Mouse (Mus musculus) intestine, embryonic 15.5 days (tissue): ENCODE results near the gene Cpb1. TPM values are rescaled to one million over a fixed set of nuclear protein-coding genes. Genes with fewer than 3 reads are reported as not detected.

Experiments
- ATAC-seq: fragments of 200-750 bp; cut with Nextera tagmentation; 2 replicates; pipeline ENCODE4 v1.8.0; 2017; ENCODE audit warnings: moderate TSS enrichment, moderate library complexity
- H3K27ac ChIP-seq: fragments of 300-500 bp; sonication (generic); 2 replicates; pipeline ENCODE4 v1.5.1; 2015; ENCODE audit warnings: mild to moderate bottlenecking, inconsistent platforms
- H3K27me3 ChIP-seq: fragments of 300-500 bp; sonication (generic); replicated peaks from 2 replicates; pipeline ENCODE4 v1.6.1; 2015; ENCODE audit warnings: inconsistent platforms
- H3K36me3 ChIP-seq: fragments of 300-500 bp; sonication (generic); 2 replicates; pipeline ENCODE4 v1.6.1; 2015; ENCODE audit warnings: inconsistent platforms
- H3K4me1 ChIP-seq: fragments of 300-500 bp; sonication (generic); replicated peaks from 2 replicates; pipeline ENCODE4 v1.6.1; 2015; ENCODE audit warnings: inconsistent platforms
- H3K4me2 ChIP-seq: fragments of 300-500 bp; sonication (generic); replicated peaks from 2 replicates; pipeline ENCODE4 v1.6.1; 2015; ENCODE audit warnings: mild to moderate bottlenecking, inconsistent platforms
- H3K4me3 ChIP-seq: fragments of 300-500 bp; sonication (generic); replicated peaks from 2 replicates; pipeline ENCODE4 v1.5.1; 2015; ENCODE audit warnings: inconsistent platforms
- H3K9ac ChIP-seq: fragments of 300-500 bp; sonication (generic); 2 replicates; pipeline ENCODE4 v1.6.1; 2015; ENCODE audit warnings: inconsistent platforms
- H3K9me3 ChIP-seq: fragments of 300-500 bp; sonication (generic); 2 replicates; pipeline ENCODE4 v1.6.1; 2016; ENCODE audit warnings: inconsistent platforms
- WGBS: fragments of 180-500 bp; shearing (Covaris S2); methylation state at CpG from one replicate; pipeline ENCODE4 v1.1.7; 2015; 5-methylcytosine and 5-hydroxymethylcytosine counted together
- polyA plus RNA-seq: library from polyadenylated mRNA; unstranded; fragments of >200 nt; fragmentation: Nextera tagmentation; extraction: Ambion mirVana; gene quantifications from 2 replicates; pipeline ENCODE4 v1.2.1, GENCODE M21; 2015

The Cpb1 gene
- 27.1 and 91.9 TPM in 2 replicates for polyA plus RNA-seq

DNA sequence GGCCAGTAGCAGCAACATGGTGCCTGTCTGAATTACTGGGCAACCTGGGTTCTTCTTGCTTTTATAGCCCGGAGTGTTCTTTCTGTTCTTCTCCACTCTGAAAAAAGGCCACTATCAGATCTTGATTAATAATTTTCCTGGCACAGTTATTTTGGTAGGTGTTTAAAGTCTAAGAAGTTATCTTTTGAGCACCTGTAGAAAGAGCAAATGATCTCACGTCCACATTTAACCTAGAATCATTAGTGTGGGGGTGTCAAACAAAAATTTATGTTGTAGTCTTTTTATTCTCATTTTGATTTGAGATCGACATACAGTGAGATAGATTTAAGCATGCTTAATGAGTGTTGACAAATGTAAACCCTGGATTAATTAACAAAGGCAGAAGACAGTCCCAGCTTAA is at the start of gene Cpb1:
Gene Cpb1, minus strand, starts transcription at position 101 of the 400 bp plus-strand sequence.
- ATAC-seq = no peak
- Histone ChIP-seq H3K4me2 (no peak within 1 kb of the TSS), H3K27me3 (no peaks in the 10 kb centered on the region), H3K36me3 (no peaks in the 10 kb centered on the region), H3K9ac (no peak within 1 kb of the TSS), H3K4me1 (no peaks in the 10 kb centered on the region), H3K9me3 (no peaks in the 10 kb centered on the region), H3K27ac (no peak within 1 kb of the TSS), H3K4me3 (no peak within 1 kb of the TSS)
- 88% methylated on average over 3 of the region's 3 CpGs for WGBS

DNA sequence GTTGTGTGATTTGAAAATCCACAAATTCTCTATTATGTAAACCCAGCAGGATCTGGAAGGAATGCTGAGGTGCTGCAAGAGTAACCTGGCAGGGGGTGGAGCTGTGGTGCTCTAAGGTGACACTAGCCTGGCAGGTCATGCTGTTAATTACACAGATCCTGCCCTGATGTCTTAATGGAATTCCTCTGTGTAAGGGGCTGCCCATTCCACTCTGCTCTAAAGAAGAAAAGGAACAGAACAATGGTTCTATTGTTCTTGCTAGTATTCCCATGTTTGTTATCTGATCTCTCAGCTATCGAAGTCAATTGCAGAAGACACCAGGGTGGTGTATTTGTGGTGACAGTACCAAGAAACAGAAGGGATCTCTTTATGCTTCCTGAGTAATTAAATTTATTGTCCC is 41.7 kb upstream of the Cpb1 start:
- Histone ChIP-seq H3K4me3 (no peak overlapping the region), H3K4me1 (no peaks in the 10 kb centered on the region), H3K4me2 (no peak overlapping the region), H3K36me3 (no peaks in the 10 kb centered on the region), H3K27me3 (no peaks in the 10 kb centered on the region), H3K27ac (no peak overlapping the region), H3K9me3 (no peaks in the 10 kb centered on the region), H3K9ac (no peak overlapping the region)
- WGBS = 32% methylated on average over 1 of the region's 1 CpGs
- no peak for ATAC-seq

DNA sequence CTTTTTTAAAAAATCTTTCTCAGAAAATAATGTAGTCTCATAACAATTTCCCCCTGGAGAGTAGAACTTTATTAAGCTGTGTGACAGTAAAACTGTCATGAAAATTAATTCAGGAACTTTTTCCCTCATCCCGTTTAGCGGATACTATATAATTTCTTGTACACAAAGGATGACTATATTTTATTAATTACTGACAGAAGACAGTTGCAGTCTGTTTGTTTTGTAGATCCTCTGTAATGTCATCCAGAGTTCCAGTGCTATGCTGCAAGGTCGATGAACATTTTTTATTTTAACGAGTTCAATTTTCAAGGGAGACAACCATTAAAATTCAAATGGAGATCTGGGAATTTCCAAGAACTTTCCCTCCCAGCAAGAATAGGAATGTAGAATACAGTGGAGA is 33.6 kb upstream of the Cpb1 start:
- Histone ChIP-seq H3K9me3 (no peaks in the 10 kb centered on the region), H3K4me3 (no peak overlapping the region), H3K36me3 (no peaks in the 10 kb centered on the region), H3K9ac (no peak overlapping the region), H3K27me3 (no peaks in the 10 kb centered on the region), H3K27ac (no peak overlapping the region), H3K4me1 (no peaks in the 10 kb centered on the region), H3K4me2 (no peak overlapping the region)
- 74% methylated on average over 4 of the region's 4 CpGs for WGBS
- no peak for ATAC-seq

DNA sequence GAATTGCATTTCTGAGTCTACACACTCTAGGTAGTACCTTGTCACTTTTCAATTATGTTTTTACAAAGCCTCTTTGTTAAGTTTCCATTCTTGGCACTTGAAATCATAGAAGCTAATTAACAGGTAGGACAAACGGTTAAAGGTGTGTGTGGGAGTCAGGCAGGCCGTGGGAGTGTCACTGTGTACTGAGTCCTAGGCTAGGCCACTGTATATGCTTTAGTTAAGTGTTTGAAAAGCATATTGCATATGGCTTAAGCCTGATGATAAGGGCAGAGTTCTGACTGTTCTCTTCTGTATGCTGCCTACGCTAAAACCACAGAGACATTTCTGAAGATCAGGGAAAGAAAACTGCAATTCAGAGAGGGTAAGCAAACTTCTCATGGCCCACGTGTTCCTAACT is 31.7 kb upstream of the Cpb1 start:
- Histone ChIP-seq H3K4me3 (no peak overlapping the region), H3K27me3 (no peaks in the 10 kb centered on the region), H3K4me2 (no peak overlapping the region), H3K27ac (no peak overlapping the region), H3K9ac (no peak overlapping the region), H3K4me1 (no peaks in the 10 kb centered on the region), H3K9me3 (no peaks in the 10 kb centered on the region), H3K36me3 (no peaks in the 10 kb centered on the region)
- no peak for ATAC-seq
- WGBS = 65% methylated on average over 4 of the region's 4 CpGs

DNA sequence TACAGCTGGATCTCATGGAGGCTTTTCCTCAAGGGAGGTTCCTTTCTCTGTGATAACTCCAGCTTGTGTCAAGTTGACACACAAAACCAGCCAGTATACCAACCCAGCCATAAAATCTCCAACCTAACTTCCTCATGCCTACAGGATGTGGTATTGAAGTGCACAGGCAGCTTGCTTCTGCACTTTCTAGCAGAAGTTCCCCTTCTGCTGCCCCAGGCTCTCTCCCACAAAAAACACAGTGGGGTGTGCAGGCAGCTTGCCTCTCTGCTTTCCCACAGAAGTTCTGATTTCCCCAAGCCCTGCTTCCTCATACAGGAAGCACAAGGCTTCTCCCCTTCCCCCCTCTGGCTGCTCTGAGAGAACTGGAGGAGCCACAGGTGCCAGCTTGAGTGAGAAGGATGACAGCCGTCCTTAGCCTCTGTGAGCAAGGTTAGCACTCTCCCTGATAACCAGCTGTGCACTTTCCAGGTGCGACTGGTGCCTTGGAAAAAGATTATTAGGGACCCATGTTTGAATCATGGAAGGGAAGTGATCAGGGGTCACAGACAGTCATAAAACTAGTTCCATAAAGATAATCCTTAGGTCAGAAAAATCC is 29.3 kb upstream of the Cpb1 start:
- H3K4me3 ChIP-seq = no peak overlapping the region
- H3K4me2 ChIP-seq = no peak overlapping the region
- H3K36me3 ChIP-seq = no peaks in the 10 kb centered on the region
- H3K27me3 ChIP-seq = no peaks in the 10 kb centered on the region
- 31% methylated on average over 2 of the region's 2 CpGs for WGBS
- no peaks in the 10 kb centered on the region for H3K9me3 ChIP-seq
- H3K9ac ChIP-seq = no peak overlapping the region
- peak; percentile 75 for ATAC-seq
- H3K4me1 ChIP-seq = no peaks in the 10 kb centered on the region
- H3K27ac ChIP-seq = no peak overlapping the region

DNA sequence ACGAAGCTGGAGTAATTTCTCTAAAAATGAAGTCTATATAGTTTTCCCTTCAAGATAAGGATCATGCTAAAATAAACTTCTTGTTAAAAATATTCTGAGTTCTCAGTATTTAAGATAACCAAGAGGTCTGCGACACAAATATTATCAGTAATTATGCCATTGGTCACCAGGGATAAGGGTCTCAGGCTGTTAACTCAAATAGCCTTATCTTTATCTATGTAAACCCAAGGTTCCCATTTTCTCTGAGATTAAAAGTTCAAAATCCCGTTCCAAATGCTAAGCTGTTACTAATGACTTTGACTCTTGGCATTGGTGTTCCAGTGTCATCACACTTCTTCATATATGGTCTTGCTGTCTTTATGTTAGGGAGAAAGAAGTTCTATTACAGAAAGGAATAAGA is 20.0 kb upstream of the Cpb1 start:
- Histone ChIP-seq H3K4me3 (no peak overlapping the region), H3K27me3 (no peaks in the 10 kb centered on the region), H3K36me3 (no peaks in the 10 kb centered on the region), H3K4me2 (no peak overlapping the region), H3K9me3 (no peaks in the 10 kb centered on the region), H3K9ac (no peak overlapping the region), H3K27ac (no peak overlapping the region), H3K4me1 (no peaks in the 10 kb centered on the region)
- no peak for ATAC-seq
- 62% methylated on average over 3 of the region's 3 CpGs for WGBS

DNA sequence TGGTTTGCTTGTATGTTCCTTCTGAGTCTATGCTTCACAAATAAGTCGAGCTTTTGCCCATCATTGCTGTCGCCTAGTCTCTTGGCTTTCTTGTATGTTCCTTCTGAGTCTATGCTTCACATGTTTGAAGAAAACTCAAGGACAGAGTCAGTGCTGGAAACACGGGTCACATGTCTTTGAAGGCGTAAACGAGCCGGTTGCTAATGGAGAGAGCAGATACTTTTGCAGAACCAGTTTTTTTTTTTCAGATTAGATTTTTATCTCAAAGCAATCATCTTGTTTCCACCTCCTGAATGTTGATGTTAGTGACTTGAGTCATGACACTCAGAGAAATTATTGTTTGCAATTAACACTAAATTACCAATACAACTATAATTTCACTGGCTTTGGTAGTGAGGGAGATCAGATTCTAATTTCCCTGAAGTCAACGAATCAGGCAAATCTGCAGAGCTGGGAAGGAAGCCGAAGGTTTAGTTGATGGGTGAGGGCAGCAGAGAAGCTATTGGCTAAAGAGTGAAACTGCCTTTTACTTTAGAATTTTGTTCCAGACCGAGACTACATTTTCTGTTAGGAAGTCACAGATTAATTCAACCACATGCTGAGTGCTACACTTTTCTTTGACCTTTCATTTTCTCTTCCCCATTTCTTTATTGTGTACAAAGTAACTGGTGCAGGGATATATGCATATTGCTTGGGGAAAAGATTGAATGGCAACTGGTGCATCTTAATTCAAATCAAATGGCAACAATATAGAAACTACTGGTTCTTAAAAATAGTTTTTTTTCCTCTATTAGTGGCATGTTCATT is 19.2 kb upstream of the Cpb1 start:
- H3K4me3 ChIP-seq = no peak overlapping the region
- H3K9ac ChIP-seq = no peak overlapping the region
- H3K9me3 ChIP-seq = no peaks in the 10 kb centered on the region
- H3K36me3 ChIP-seq = no peaks in the 10 kb centered on the region
- no peak overlapping the region for H3K4me2 ChIP-seq
- H3K27ac ChIP-seq = no peak overlapping the region
- no peaks in the 10 kb centered on the region for H3K27me3 ChIP-seq
- WGBS = 82% methylated on average over 9 of the region's 9 CpGs
- ATAC-seq = no peak
- no peaks in the 10 kb centered on the region for H3K4me1 ChIP-seq

DNA sequence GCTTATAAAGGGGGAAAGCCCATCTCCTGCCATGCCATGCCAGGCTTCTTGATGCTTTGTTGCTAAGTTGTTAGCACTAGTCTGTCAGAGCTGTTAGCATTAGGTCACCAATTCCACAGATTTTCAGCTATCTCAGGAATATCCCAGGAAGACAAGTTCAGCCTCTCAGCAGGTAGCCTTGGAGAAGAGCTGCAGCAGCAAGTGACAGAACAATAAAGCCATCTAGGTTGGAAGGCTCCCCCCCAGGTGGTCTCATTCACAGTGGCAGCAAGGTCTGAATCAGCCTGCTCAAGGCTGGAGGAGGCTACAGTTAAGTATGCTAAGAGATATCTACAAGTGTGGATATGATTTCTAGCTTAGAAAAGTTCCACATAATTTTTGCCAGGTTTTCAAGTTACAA is 15.8 kb upstream of the Cpb1 start:
- Histone ChIP-seq H3K4me1 (no peaks in the 10 kb centered on the region), H3K27ac (no peak overlapping the region), H3K4me3 (no peak overlapping the region), H3K27me3 (no peaks in the 10 kb centered on the region), H3K9ac (no peak overlapping the region), H3K36me3 (no peaks in the 10 kb centered on the region), H3K9me3 (no peaks in the 10 kb centered on the region), H3K4me2 (no peak overlapping the region)
- no peak for ATAC-seq

DNA sequence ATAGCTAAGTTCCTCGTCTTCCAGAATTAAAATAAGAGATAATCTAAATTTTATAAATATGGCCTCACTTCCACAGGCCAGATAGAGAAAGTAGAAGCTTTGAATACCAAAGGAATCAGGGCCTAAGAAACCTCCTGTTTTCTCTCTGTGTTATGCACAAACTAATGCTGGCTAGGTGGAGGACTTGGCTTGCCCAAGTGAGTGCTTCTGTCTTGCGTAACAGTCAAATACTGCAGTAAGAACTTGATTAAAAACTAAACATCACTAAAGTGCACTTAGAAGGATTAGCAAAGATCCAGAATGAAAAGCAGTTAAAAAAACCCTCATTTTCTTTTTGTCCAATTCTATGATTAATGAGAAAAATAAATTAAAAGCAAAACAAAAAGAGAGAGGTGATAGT is 13.2 kb upstream of the Cpb1 start:
- Histone ChIP-seq H3K9me3 (no peaks in the 10 kb centered on the region), H3K4me2 (no peak overlapping the region), H3K27ac (no peak overlapping the region), H3K4me1 (no peaks in the 10 kb centered on the region), H3K36me3 (no peaks in the 10 kb centered on the region), H3K9ac (no peak overlapping the region), H3K27me3 (no peaks in the 10 kb centered on the region), H3K4me3 (no peak overlapping the region)
- no peak for ATAC-seq
- 51% methylated on average over 2 of the region's 2 CpGs for WGBS

DNA sequence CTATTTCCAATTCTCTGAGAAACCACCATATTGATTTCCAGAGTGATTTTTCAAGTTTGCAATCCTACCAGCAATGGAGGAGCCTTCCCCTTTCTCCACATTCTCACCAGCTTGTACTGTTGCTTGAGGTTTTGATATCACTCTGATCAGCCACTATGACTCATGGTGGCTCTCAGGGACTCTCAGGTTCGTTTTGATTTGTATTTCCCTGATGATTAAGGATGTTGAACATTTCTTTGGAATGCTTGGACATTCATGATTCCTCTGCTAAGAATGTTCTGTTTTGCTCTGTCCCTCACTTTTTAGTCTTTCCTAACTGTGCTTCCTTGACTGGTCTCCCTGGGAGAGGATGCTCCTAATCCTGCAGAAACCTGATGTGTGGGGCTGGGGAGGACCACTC is 6.3 kb upstream of the Cpb1 start:
- 68% methylated on average over 1 of the region's 1 CpGs for WGBS
- H3K4me3 ChIP-seq = no peak overlapping the region
- H3K36me3 ChIP-seq = no peaks in the 10 kb centered on the region
- H3K4me1 ChIP-seq = no peaks in the 10 kb centered on the region
- no peaks in the 10 kb centered on the region for H3K27me3 ChIP-seq
- ATAC-seq = no peak
- no peak overlapping the region for H3K27ac ChIP-seq
- no peak overlapping the region for H3K4me2 ChIP-seq
- H3K9ac ChIP-seq = no peak overlapping the region
- H3K9me3 ChIP-seq = no peaks in the 10 kb centered on the region

DNA sequence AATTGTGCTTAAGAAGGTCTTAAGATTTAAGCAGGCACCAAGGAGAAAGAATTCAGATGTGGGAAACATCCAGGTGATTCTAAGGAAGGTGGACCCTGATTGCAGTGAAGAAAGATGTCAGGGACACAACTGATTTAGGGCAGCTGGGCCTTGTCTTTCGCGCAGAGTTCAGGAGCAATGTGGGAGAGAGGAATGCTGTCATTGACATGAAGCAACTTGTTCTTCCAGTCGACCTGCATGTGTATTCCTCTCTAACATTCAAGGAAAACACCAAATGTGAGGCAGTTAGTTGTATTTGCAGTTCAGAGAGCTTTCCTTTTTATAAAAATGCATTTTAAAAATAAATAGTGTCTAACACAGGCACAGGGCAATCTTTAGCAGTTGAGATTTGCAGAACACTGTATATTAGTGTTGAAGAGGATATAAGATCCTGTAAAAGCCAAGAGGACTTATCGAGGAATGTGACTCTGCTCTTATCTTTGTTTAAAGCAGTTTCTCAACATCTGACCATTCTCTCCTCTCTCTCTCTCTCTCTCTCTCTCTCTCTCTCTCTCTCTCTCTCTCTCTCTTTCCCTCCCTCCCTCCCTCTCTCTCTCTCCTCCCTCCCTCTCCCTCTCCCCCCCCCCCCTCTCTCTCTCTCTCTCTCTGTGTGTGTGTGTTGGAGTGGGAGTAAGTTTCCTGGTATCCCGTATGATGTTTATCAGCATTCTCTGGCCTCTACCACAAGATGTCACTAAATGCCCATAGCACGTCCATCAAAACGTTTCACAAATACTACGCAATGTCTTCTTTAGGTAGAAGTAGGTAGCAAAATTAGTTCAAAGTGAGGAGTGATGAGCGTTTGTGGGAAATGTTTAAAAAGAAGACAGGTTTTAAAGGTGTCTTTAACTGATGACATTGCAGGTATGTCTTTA is 20.7 kb downstream of the Cpb1 start:
- Histone ChIP-seq H3K9me3 (no peaks in the 10 kb centered on the region), H3K27ac (no peak overlapping the region), H3K4me1 (no peaks in the 10 kb centered on the region), H3K9ac (no peak overlapping the region), H3K27me3 (no peaks in the 10 kb centered on the region), H3K36me3 (no peaks in the 10 kb centered on the region), H3K4me2 (no peak overlapping the region), H3K4me3 (no peak overlapping the region)
- ATAC-seq = no peak
- WGBS = 30% methylated on average over 9 of the region's 9 CpGs

DNA sequence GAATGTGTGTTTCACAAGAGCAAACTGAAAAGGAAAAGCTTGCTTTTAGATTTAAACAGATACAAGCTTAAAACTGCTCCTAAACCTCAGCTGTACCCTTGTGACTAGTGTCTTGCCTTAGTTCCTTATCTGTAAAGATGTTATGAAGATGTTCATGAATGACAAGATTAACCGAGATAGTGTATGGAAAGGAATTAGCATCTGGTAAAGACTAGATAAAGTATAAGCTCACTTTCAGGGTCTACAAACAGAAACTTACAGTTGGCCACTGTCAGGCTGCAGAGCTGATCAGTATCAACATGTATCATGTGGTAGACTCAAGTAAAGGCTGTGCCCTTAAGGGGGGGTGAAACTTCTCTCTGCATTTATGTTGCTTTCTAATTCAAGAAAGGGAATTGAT is 31.6 kb downstream of the Cpb1 start:
- WGBS = 76% methylated on average over 1 of the region's 1 CpGs
- H3K4me2 ChIP-seq = no peak overlapping the region
- H3K27ac ChIP-seq = no peak overlapping the region
- H3K36me3 ChIP-seq = no peaks in the 10 kb centered on the region
- H3K9me3 ChIP-seq = no peaks in the 10 kb centered on the region
- H3K9ac ChIP-seq = no peak overlapping the region
- H3K27me3 ChIP-seq = no peaks in the 10 kb centered on the region
- no peak overlapping the region for H3K4me3 ChIP-seq
- ATAC-seq = no peak
- H3K4me1 ChIP-seq = no peaks in the 10 kb centered on the region
